Mouse (Mus musculus) erythroid progenitor cell, adult 5-6 weeks (primary cell): ENCODE measurements around the gene Vmn2r94. TPM values are rescaled to one million over a fixed set of nuclear protein-coding genes. Genes with fewer than 3 reads are reported as not detected.

Experiments used
- ATAC-seq: replicated peaks from 2 replicates; pipeline ENCODE4 v1.8.0; 2016; ENCODE audit warnings: moderate number of reproducible peaks, mild to moderate bottlenecking, moderate TSS enrichment, inconsistent platforms; ENCODE audit not compliant: poor library complexity, low FRiP score, severe bottlenecking
- total RNA-seq, 2 experiments: library from RNA; stranded (forward) in 1 of 2; stranded (reverse) in 1 of 2; fragments of 150-400 nt in 1 of 2; fragments of 186-747, 209-891 nt in 1 of 2; gene quantifications; 2 replicates each; pipeline versions ENCODE4 v1.2.3 to v1.2.4; 2015 to 2017; ENCODE audit warnings: low replicate concordance in 2 of 2

Vmn2r94 gene
- not detected in 2 replicates for total RNA-seq (2015; ENCODE audit: low replicate concordance)
- total RNA-seq (2017; ENCODE audit: low replicate concordance): not detected in 2 replicates

GRCm38 (mm10) chr17:18277656-18278055 lies at the start of gene Vmn2r94:
Gene Vmn2r94, minus strand, starts transcription at chr17:18277756.
- no peak for ATAC-seq

- no peak for ATAC-seq
Measured at GRCm38 (mm10) chr17:18323031-18323430, 45.5 kb upstream of the Vmn2r94 start.

- no peak for ATAC-seq
Measured at GRCm38 (mm10) chr17:18297799-18298198, 20.2 kb upstream of the Vmn2r94 start, which contains the start of gene Vmn2r93. Gene Vmn2r93, plus strand, starts transcription at chr17:18298099.

GRCm38 (mm10) chr17:18236931-18237330 lies 40.6 kb downstream of the Vmn2r94 start:
- no peak for ATAC-seq

- no peak for ATAC-seq
Measured at GRCm38 (mm10) chr17:18231996-18232395, 45.6 kb downstream of the Vmn2r94 start.

GRCm38 (mm10) chr17:18221300-18221699 lies 56.3 kb downstream of the Vmn2r94 start:
- no peak for ATAC-seq

Other genes with a start within 250 kb of the Vmn2r94 start
- not detected in 2 replicates for gene Vmn2r124, start 228.3 kb downstream of the Vmn2r94 start, total RNA-seq (2015; ENCODE audit: low replicate concordance)
- gene Vmn2r124, start 228.3 kb downstream of the Vmn2r94 start, total RNA-seq (2017; ENCODE audit: low replicate concordance): not detected in 2 replicates
- not detected in 2 replicates for gene Vmn2r91, start 192.7 kb downstream of the Vmn2r94 start, total RNA-seq (2015; ENCODE audit: low replicate concordance)
- gene Vmn2r91, start 192.7 kb downstream of the Vmn2r94 start, total RNA-seq (2017; ENCODE audit: low replicate concordance): not detected in 2 replicates
- gene Vmn2r92, start 125.9 kb downstream of the Vmn2r94 start, total RNA-seq (2015; ENCODE audit: low replicate concordance): not detected in 2 replicates
- not detected in 2 replicates for gene Vmn2r92, start 125.9 kb downstream of the Vmn2r94 start, total RNA-seq (2017; ENCODE audit: low replicate concordance)
- not detected in 2 replicates for gene Vmn2r93, start 20.3 kb upstream of the Vmn2r94 start, total RNA-seq (2015; ENCODE audit: low replicate concordance)
- gene Vmn2r93, start 20.3 kb upstream of the Vmn2r94 start, total RNA-seq (2017; ENCODE audit: low replicate concordance): not detected in 2 replicates
- not detected in 2 replicates for gene Vmn2r95, start 146.3 kb upstream of the Vmn2r94 start, total RNA-seq (2015; ENCODE audit: low replicate concordance)
- gene Vmn2r95, start 146.3 kb upstream of the Vmn2r94 start, total RNA-seq (2017; ENCODE audit: low replicate concordance): not detected in 2 replicates